Mouse (Mus musculus) cerebellum, postnatal 14 days (tissue): ENCODE measurements around the gene Krtap13-1.
A peak's percentile ranks its signal among the peaks of the same experiment; 100 is the strongest.
"Not testable (repeated sequence)": the region's sequence is repeated elsewhere in the genome, so short reads cannot be mapped to it uniquely, and the experiment has no call there.

ENCODE experiments used
- DNase-seq, 2 experiments: peaks; one replicate each; pipeline ENCODE4 v3.0.0; 2021; ENCODE audit warnings: mixed read lengths in 2 of 2

Gene Krtap13-1

DNA sequence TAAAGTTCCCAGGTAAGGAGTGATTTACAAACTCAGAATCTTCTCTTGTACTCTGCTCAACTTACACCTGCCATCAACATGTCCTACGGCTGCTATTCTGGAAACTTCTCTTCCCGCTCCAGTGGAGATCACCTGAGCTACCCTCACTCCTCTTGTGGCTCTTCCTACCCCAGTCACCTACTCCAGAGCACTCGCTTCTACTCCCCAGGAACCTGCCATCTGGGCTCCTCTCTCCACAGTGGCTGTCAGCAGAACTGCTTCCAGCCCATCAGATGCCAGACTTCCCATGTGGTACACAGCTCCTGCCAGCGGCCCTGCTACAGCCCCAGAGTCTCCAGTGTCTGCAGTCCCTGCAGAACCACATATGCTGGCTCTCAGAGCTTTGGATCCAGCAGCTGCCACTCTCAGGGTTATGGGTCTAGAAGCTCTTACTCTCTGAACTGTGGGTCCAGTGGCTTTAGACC lies at the start of gene Krtap13-1:
Gene Krtap13-1, plus strand, starts transcription at position 51 of the 464 bp plus-strand sequence.
- peak; percentile 48 to 50 for DNase-seq

DNA sequence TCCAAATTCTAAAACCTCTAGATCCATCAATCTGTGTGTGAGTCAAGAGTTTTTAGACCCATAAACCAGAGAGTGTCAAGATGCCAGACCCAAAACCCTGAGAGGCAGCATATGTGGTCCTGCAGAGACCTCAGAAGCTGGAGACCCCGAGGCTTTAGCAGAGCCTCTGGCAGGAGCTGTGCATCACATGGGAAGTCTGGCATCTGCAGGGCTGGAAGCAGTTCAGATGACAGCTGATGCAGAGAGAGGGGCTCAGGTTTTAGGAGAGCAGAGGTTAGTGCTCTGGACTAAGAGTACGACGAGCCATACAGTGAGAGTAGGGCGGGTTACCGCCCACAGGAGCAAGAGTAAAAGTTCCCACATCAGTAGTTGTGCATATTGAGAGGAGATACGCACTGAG lies 49.6 kb upstream of the Krtap13-1 start:
- DNase-seq: peak; percentile 45

DNA sequence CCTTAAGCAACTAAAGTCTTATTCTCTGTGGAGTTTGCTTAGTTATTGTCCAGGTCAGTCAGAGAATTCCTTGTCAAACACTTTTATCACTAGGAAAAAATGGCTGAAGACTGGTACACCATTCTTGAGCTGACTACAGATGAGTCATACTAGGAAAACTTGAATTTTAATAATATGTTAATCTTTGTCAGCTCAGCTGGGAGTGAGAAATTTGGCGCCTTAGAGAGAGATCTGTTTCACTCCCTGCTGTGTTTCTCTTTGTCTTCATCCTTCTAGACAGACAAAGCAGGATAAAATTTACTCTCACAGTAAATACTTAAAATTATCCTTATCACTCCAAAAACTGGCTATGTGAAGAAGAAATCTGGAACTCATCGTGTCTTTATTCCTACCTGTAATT lies 47.4 kb upstream of the Krtap13-1 start:
- DNase-seq: no peak

DNA sequence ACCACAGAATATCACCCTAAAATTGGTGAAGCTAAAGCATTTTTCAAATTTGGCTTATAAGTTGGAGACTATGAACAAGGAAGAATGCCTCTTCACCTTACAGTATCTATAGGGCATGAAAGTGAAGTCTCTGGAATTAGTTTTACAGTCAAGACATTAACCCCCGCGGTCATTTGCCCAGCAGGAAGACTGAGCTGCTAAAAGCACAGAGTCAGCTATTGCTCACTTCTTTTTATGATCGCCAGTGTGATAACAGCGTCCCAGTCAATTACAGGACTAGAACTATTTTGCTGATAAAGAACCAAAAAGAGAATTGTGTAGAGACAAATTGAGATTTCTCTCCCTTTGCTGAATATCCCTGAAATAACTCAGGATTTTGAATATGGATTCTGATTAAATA lies 32.4 kb upstream of the Krtap13-1 start:
- no peak for DNase-seq

GRCm38 (mm10) chr16:88701072-88701864 lies 27.4 kb upstream of the Krtap13-1 start:
- no peak for DNase-seq

- peak; percentile 74 to 78 for DNase-seq
These were observed 21.1 kb upstream of the Krtap13-1 start, which contains the start of gene 2310061N02Rik for GRCm38 (mm10) chr16:88707496-88708012. TSS of gene 2310061N02Rik (minus strand) at chr16:88707962.

- peak in 1 of 2 experiments; percentile 13 for DNase-seq
These were observed 17.9 kb upstream of the Krtap13-1 start for GRCm38 (mm10) chr16:88710757-88711156.

- no peak for DNase-seq
These were observed 17.4 kb upstream of the Krtap13-1 start for GRCm38 (mm10) chr16:88711245-88711644.

GRCm38 (mm10) chr16:88716549-88716948 lies 12.1 kb upstream of the Krtap13-1 start:
- DNase-seq: no peak

- no peak for DNase-seq
These were observed 8.6 kb upstream of the Krtap13-1 start for GRCm38 (mm10) chr16:88720031-88720430.

GRCm38 (mm10) chr16:88735391-88735790 lies 6.7 kb downstream of the Krtap13-1 start:
- DNase-seq: peak in 1 of 2 experiments; percentile 9

- DNase-seq: peak in 1 of 2 experiments; percentile 11
These were observed 16.2 kb downstream of the Krtap13-1 start for GRCm38 (mm10) chr16:88744750-88745340.

- peak in 1 of 2 experiments; percentile 11 for DNase-seq
These were observed 19.3 kb downstream of the Krtap13-1 start for GRCm38 (mm10) chr16:88747943-88748342.

DNA sequence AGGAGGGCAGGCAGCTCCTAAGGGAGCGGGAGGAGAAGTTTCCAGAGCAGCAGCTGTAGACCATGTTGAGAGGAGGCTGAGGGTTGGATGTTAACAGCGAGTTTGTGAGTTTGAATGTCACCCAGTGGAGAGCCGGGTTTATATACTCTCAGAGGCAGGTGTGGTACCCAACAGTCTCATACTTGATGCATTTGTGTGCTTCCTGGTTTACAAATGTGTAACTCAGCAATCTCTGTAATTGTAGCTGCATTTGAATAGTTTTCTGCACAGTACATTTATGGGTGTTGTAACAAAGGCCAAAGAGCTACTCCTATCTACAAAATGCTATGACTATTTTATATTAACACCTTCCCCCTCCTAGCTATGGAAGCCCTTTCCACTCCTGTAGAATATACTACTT lies 22.9 kb downstream of the Krtap13-1 start, which contains the start of gene Krtap13:
Gene Krtap13, minus strand, starts transcription at position 101 of the 400 bp plus-strand sequence.
- not testable (repeated sequence) for DNase-seq

DNA sequence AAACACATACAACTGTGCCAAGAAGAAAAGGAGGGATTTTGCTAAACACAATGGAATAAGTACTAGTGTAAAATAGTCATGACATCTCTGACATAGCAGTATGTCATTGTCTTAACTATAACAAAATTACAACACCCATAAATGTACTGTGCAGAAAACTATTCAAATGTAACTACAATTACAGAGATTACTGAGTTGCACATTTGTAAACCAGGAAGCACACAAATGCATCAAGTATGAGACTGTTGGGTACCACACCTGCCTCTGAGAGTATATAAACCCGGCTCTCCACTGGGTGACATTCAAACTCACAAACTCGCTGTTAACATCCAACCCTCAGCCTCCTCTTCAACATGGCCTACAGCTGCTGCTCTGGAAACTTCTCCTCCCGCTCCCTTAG lies 29.9 kb downstream of the Krtap13-1 start, which contains the start of gene 2310034C09Rik:
Gene 2310034C09Rik, plus strand, starts transcription at position 301 of the 400 bp plus-strand sequence.
- not testable (repeated sequence) for DNase-seq

DNA sequence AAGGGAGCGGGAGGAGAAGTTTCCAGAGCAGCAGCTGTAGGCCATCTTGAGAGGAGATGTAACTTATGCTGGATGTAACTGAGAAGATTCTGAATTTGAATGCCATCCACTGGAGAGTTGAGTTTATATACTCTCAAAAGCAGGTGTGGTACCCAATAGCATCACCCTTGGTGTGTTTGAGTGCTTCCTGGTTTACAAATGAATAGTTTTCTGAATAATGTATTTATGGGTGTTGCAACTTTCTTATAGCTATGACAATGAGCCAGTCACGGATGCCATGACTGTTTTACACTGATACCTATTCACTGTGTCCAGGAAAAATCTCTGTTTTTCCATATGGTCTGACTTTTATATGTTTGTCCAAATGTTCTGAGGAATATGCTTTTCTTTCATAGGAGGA lies 45.4 kb downstream of the Krtap13-1 start, which contains the start of gene 2310057N15Rik:
Gene 2310057N15Rik, minus strand, starts transcription at position 101 of the 400 bp plus-strand sequence.
- no peak for DNase-seq

DNA sequence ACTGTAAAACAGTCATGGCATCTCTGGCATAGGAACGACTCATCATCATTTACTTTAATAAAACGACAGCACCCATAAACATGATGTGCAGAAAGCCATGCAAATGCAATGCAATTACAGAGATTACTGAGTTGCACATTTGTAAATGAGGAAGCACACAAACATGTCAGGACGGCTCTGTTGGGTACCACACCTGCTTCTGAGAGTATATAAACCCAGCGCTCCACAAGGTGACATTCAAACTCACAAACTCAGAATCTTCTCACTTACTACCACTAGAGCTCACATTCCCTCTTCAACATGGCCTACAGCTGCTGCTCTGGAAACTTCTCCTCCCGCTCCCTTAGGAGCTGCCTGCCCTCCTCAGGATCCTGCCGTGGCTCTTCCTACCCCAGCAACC lies 48.9 kb downstream of the Krtap13-1 start, which contains the start of gene Gm5965:
Gene Gm5965, plus strand, starts transcription at position 301 of the 400 bp plus-strand sequence.
- no peak for DNase-seq
